Mouse (Mus musculus) right cerebral cortex, postnatal 36 days (tissue): ENCODE results near the gene Exoc6b.

Experiments used
- DNase-seq, 2 experiments: peaks; one replicate each; pipeline ENCODE4 v3.0.0; 2022; ENCODE audit warnings: low spot score in 2 of 2, mixed read lengths in 1 of 2

The Exoc6b gene

GRCm38 (mm10) chr6:84726876-84727275 lies 342.4 kb downstream of the Exoc6b start:
- DNase-seq: no peak

- no peak for DNase-seq
These were observed 356.1 kb downstream of the Exoc6b start for GRCm38 (mm10) chr6:84713171-84713570.

- DNase-seq: no peak
These were observed 358.5 kb downstream of the Exoc6b start for GRCm38 (mm10) chr6:84710831-84711230.

DNA sequence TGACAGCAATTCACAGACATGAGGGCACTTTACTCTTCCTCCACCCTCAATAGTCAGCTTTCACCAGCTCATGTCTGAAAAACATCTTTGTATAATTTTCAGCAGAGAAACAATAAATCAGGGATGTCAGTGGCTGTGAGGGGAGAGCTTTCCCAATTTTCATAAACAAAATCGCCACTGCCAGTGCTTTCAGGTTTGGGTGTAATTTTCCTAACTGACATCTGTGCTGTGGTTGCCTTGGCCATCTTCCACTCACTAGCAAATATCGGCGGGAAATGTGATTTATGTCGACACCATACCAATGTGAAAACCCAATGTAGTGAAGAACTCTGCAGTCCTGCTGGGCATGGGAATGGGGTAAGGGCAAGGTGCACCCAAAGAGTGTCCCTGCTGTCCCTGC lies 360.7 kb downstream of the Exoc6b start:
- no peak for DNase-seq

GRCm38 (mm10) chr6:84699579-84699978 lies 369.7 kb downstream of the Exoc6b start:
- no peak for DNase-seq

DNA sequence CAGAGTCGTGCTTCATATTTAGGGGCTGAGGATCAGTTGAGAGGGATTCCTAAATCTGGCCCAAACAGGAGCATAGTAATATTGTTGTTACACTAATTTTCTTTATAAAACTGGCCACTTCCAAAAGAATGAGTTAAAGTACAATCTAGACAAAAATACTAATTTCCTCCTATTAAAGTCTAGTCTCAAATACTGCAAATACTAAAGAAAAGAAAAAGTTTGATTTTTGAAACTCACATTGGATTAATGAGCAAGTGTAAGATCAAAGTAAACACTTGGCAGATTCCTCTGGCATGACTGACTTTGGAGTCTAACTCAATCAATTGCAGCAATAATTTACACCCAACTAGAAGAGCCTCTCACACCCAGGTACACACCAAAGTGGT lies 371.0 kb downstream of the Exoc6b start:
- DNase-seq: no peak

DNA sequence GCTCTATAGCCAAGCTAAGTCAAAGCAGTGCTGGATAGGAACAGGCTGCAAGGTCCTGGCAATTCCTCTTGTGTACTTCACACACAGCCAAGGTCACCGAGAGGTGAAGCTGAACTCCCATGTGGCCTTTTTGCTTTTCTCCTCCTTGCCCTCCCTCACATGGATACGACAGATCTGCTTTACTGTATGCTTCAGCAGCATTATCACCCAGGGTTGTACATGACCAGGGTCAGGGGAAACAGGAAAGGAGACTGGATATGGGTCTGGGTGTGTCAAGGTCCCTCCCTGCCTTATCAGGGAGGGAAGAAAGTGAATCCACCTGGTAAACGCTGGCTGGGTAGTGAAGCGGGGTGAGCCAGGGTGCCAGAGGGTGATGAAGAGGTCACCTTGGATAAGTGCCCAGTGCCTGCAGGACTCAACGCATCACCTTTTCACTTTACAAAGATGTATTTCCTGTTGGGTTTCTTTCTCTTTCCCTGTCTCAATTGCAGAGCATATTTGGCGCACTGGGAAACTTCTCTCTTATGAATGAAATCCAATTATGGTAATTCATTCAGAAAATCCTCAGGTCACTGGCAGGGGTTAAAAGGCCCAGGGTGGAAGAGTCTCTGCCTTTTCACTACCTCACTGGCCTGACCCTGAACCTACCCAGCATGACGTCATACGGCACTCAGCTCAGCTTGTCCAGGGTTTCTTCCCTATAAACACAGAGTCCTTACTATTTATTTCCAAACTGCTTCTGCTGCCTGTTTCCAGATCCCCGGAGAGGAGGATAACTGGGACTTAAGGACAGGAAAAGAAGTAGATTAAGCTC lies 371.6 kb downstream of the Exoc6b start:
- DNase-seq: no peak

DNA sequence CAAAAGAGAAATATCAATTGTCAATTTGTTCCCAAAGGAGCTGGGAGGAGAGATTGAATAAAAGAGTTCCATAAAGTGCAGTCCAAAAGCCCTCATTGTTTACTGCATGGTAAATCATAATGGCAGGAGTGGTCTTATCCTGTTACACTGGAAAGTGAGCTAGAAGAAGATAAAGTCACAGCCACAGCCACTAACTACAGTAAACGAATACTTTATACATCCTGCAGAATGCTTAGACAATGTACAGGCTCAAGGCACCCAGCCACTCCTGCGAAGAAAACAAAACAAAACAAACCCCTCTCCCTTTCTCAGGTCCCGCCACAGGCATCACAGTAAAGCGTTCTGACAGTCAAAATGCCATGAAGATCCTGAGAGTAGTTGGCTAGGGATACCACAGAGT lies 375.5 kb downstream of the Exoc6b start:
- no peak for DNase-seq

DNA sequence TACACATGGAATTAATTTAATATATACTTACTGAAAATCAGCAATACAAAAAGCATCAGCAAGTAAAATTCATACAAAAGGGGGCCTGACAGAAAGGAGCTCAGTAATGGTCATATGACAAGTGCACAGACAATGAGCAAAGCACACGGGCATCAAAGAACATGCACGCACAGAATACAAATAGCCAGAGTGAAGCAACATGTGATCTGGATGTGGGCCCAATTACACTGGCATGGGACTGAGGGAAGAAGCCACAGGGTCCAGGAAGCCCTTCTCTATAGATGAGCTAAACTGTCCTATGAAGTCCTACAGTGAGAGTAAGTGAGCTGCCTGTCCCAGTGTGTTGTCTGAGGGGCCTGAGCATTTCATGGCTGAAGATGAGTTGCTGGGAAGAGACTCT lies 376.1 kb downstream of the Exoc6b start:
- DNase-seq: no peak

DNA sequence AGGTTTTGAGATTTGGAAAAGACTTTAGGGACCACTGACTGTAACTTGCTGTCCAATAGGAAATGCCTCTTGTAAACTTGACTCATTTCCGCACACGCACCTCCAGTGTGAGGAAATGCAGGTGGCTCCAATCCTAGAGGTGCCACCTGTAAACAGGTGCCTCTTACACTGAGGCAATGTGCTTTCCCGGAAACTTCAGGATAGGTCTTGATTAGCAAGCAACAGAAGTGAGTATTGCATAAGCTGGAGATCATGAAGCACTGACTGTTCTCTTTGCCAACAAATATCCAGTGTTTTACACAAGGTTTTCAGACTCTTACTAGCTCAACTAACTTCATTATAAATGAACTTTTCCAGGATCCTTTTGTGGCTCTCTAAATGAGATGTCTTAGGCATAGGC lies 377.4 kb downstream of the Exoc6b start:
- DNase-seq: no peak

DNA sequence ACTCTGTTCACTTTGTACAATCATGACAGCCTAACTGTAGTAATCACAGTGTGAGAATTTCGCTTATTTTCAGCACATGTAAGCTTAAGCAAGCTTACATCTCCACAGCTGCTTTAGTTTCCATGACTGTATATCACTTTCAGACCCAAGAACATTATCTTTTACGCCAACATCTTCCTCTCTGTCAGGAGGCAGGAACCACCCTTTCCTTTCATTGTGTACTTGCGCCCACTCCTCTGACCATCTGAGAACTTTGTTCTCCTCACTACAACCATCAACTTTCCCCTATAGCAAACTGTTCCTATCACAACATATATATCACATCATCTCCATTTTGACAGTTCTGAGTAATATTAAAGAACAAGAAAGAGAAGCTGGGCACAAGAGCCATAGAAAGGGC lies 391.5 kb downstream of the Exoc6b start:
- DNase-seq: no peak

GRCm38 (mm10) chr6:84674936-84675335 lies 394.4 kb downstream of the Exoc6b start:
- DNase-seq: no peak

GRCm38 (mm10) chr6:84674136-84674535 lies 395.2 kb downstream of the Exoc6b start:
- DNase-seq: no peak

GRCm38 (mm10) chr6:84661451-84662112 lies 407.7 kb downstream of the Exoc6b start:
- DNase-seq: no peak

DNA sequence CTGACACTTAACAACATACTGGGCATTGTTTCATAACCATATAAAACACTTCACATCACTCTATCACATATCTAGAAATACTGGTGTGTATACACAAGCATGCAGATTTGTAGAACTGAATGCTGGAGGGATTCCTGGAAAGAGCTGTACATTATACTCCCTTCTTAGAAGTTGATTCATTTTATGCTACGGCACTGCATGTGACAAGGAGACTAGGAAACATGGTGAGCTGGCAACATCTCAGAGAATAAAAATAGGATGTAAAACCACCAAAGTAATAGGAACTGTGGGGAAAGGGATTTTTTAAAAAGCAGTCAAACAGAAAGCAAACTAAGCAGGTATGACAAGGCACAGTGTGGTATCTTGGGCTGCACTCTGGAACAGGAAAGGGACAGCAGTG lies 408.3 kb downstream of the Exoc6b start:
- no peak for DNase-seq

DNA sequence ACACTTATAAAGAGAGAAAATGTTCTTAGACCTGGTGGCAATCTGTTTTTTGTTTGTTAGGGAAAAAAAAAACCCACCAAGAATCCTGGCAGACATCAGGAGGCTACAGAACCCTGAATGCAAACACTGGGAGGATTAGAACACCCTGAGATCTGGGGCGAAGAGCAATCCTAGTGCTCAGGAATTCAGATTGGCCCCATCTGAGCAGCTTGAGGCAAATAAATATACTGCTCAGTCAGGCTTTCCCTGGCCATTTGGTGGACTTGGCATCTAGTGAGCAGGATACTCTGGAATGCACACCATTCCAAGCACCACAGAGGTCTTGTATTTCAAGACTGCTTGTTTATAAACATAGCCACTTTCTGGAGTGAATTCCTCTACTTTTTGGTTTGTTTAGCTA lies 412.2 kb downstream of the Exoc6b start:
- DNase-seq: no peak

GRCm38 (mm10) chr6:84656680-84657079 lies 412.6 kb downstream of the Exoc6b start:
- no peak for DNase-seq

DNA sequence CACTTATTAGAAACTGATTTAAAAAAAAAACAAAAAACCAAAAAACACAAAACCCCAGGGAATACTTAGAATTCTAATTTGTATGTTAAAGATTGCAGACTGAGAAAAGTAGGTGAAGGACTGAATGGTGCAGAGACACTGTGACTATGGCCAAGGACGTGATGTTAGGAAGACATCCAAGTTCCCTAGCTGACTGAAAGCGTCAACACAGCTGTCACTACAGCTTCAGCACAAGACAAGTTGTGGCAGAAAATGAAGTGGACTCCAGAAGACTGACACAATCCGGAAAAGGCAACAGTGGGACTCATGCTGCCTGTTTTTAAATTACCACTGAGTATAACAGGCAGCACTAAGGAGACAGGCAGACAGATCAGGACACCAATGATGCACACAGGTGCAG lies 417.4 kb downstream of the Exoc6b start:
- DNase-seq: no peak

DNA sequence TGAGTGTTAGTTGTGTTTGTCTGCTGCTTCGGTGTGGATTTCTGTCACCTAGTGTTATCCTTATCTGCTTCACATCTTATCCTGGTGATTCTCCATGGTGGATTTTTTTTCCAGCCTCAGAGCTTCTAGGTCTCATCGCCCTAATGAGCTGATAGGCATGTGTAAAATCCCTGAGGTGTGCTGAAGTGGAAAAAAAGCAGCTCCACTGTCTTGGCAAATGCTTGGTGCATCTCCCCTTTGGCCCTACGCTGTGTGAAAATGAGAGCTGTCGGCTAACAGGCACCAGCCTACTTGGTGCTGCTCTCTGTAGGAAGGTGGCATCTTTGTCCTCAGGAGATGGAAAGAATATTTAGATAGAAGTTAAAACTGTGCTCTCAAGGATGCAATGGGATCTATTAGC lies 422.1 kb downstream of the Exoc6b start:
- DNase-seq: no peak

- no peak for DNase-seq
These were observed 422.6 kb downstream of the Exoc6b start for GRCm38 (mm10) chr6:84646696-84647095.

GRCm38 (mm10) chr6:84641062-84641431 lies 428.3 kb downstream of the Exoc6b start:
- no peak for DNase-seq

GRCm38 (mm10) chr6:84640324-84641061 lies 428.8 kb downstream of the Exoc6b start:
- DNase-seq: no peak

- no peak for DNase-seq
These were observed 431.1 kb downstream of the Exoc6b start for GRCm38 (mm10) chr6:84638206-84638605.
